Mouse (Mus musculus) liver, adult 2 months (tissue): Measurements from ENCODE around the gene Camkmt.

Source experiments
- CTCF ChIP-seq: fragments of 200-500 bp; IDR thresholded peaks from 2 replicates; pipeline ENCODE4 v1.5.1; 2011; ENCODE audit warnings: low read depth, low read length, control low read depth
- POLR2A ChIP-seq: fragments of 200-500 bp; IDR thresholded peaks from 2 replicates; pipeline ENCODE4 v1.6.1; 2011; ENCODE audit warnings: low read length, control low read depth; ENCODE audit not compliant: insufficient read depth; ENCODE audit errors: extremely low read depth

DNA sequence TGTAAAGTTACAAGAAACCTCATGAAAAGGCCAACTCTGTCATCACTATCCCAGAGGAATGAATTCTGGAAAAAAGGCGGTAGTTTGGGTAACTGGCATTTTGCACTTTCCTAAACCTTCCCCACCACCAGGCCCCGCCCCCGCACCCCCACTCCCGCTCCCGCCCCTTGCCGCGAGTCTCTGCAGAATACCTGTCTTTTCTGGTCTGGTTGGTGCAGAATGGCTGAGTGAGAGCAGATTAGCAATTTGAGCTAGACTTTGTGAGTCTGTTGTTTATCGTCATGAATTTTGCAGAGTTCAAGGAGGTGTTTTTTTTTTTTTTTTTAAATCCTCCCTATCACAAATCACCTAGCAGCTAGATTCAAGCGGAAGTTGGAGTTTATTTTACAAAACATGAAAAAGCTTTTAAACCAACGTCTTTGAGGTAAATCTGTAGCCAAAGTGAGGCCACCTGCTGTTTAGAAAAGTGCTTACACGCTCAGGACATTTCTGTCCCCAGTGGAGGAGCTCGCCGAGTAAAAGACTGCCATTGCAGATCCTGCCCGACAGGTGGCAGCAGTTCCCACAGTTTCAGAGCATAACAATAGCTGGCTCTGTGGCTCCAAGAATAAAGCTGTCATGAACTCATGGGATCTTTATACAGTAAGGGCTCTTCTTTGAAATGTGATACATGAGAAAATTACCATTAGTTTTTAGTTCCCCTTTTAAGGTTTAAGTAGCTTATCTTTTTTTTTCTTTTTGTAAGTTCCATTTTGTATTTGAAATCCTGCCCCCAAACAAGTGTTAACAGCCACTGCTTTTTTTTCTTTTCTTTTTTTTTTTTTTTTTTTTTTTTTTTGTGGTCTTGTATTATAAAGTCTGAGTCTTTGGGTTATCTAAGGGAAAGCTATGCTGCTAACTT lies 99.1 kb downstream of the Camkmt start:
- TF ChIP-seq POLR2A (no peak), CTCF (peak; percentile 94)
